Mouse (Mus musculus) cerebellum, adult 2 months (tissue): Measurements from ENCODE around the gene Iqsec1.

Experiments
- CTCF ChIP-seq: fragments of 200-500 bp; IDR thresholded peaks from 2 replicates; pipeline ENCODE4 v1.5.1; 2011; ENCODE audit warnings: low read depth, mild to moderate bottlenecking, control low read depth, low read length, moderate library complexity, borderline replicate concordance; ENCODE audit not compliant: insufficient read depth
- POLR2A ChIP-seq: fragments of 200-500 bp; IDR thresholded peaks from 2 replicates; pipeline ENCODE4 v1.6.1; 2011; ENCODE audit warnings: low read length, control low read depth, borderline replicate concordance; ENCODE audit not compliant: insufficient read depth

GRCm38 (mm10) chr6:90997025-90997424, 8.5 kb upstream of the Iqsec1 start:
- no peak for TF ChIP-seq POLR2A
- no peak for TF ChIP-seq CTCF
